Mouse (Mus musculus) cerebellum, adult 2 months (tissue): ENCODE data around the gene Pth.

ENCODE experiments used
- CTCF ChIP-seq: fragments of 200-500 bp; IDR thresholded peaks from 2 replicates; pipeline ENCODE4 v1.5.1; 2011; ENCODE audit warnings: low read depth, mild to moderate bottlenecking, control low read depth, low read length, moderate library complexity, borderline replicate concordance; ENCODE audit not compliant: insufficient read depth
- POLR2A ChIP-seq: fragments of 200-500 bp; IDR thresholded peaks from 2 replicates; pipeline ENCODE4 v1.6.1; 2011; ENCODE audit warnings: low read length, control low read depth, borderline replicate concordance; ENCODE audit not compliant: insufficient read depth

- TF ChIP-seq CTCF = no peak
- no peak for TF ChIP-seq POLR2A
These were observed 18.6 kb downstream of the Pth start for GRCm38 (mm10) chr7:113369620-113370340.
